ENCODE assay signal across 13 mouse cellular contexts in genomic region chr10:70181279-70181972, GRCm38 (mm10). TPM values are rescaled to one million over a fixed set of nuclear protein-coding genes. Genes with fewer than 3 reads are reported as not detected.
DNase-seq lines count a peak whose midpoint lies in the region; ATAC-seq and TF ChIP-seq lines count a peak whose summit lies in the region.
"Had no signal": no experiment of that assay in that cellular context is flagged by ENCODE, and none has a peak within 500 bp of the region (broad histone marks: within the 10 kb centered on the region; RNA-seq: fewer than 3 reads in every experiment).

No protein-coding gene starts in this region.

- H3K27ac ChIP-seq in heart, embryonic 13.5 days (replicated peaks) = peak overlapping the region; percentile 15; the same call in 1 of the 2 replicates
- no peak overlapping the region for H3K27ac ChIP-seq in heart, adult 2 months
- H3K27ac ChIP-seq: midbrain, embryonic 10.5 days had no signal

- no peak for DNase-seq in heart, adult 2 months
- DNase-seq in CD4-positive helper T cell, adult 2 months (ENCODE audit: low read depth, low spot score) = peak; percentile 64
- DNase-seq in kidney, postnatal 14 days = peak; percentile 90
- no peak for DNase-seq in layer of hippocampus, postnatal 10 days (ENCODE audit: low spot score in 2 of 2)
- no peak for DNase-seq in spleen, postnatal 36 days (ENCODE audit: low spot score in 2 of 2)
- DNase-seq in embryo, embryonic 11 days = no peak
- DNase-seq: cerebellum, postnatal 14 days had no signal

- no peaks in the 10 kb centered on the region for H3K27me3 ChIP-seq in heart, embryonic 13.5 days (replicated peaks)
- H3K27me3 ChIP-seq in heart, adult 2 months (ENCODE audit: control insufficient read depth, insufficient read depth, low read length) = no peaks in the 10 kb centered on the region
- H3K27me3 ChIP-seq: CH12.LX had no signal

- 0 out of 2 replicates have a peak, but pooled peaks have one; percentile 19 for ATAC-seq in heart, embryonic 13.5 days (ENCODE audit: extremely low read depth, insufficient number of reproducible peaks, low FRiP score, low TSS enrichment)
- 0 out of 2 replicates have a peak, but pooled peaks have one; percentile 12 for ATAC-seq in granulocyte monocyte progenitor cell, adult 5-6 weeks (replicated peaks; ENCODE audit: poor library complexity, severe bottlenecking)

- WGBS in heart, embryonic 13.5 days = 79% methylated on average over 11 of the region's 11 CpGs
- 68% methylated on average over 11 of the region's 11 CpGs for WGBS in heart, adult 2 months

- H3K9me3 ChIP-seq in heart, embryonic 13.5 days = no peaks in the 10 kb centered on the region
- H3K9me3 ChIP-seq: midbrain, embryonic 10.5 days had no signal

- no peak for TF ChIP-seq EP300 in heart, adult 2 months (IDR thresholded peaks at IDR 0.05; ENCODE audit: insufficient read depth, low read depth, low read length)

- no peak for TF ChIP-seq POLR2A in heart, adult 2 months (IDR thresholded peaks at IDR 0.05; ENCODE audit: insufficient read depth, low read depth, low read length)

- no peaks in the 10 kb centered on the region for H3K79me2 ChIP-seq in heart, adult 2 months (replicated peaks; ENCODE audit: control insufficient read depth, insufficient read depth, low read length)

- no peak overlapping the region for H3K4me2 ChIP-seq in heart, embryonic 13.5 days

- no peak overlapping the region for H3K9ac ChIP-seq in heart, embryonic 13.5 days
- no peak overlapping the region for H3K9ac ChIP-seq in heart, adult 2 months (ENCODE audit: low read depth, low read length)

- no peak overlapping the region for H3K4me3 ChIP-seq in heart, embryonic 13.5 days
- H3K4me3 ChIP-seq in heart, adult 2 months = no peak overlapping the region
- H3K4me3 ChIP-seq: midbrain, embryonic 10.5 days had no signal

- peaks cover 68% of the 10 kb centered on the region for H3K36me3 ChIP-seq in heart, embryonic 13.5 days
- no peaks in the 10 kb centered on the region for H3K36me3 ChIP-seq in heart, adult 2 months (ENCODE audit: control insufficient read depth, insufficient read depth, low read length)

- H3K4me1 ChIP-seq in heart, embryonic 13.5 days = peaks cover 37% of the 10 kb centered on the region
- H3K4me1 ChIP-seq in heart, adult 2 months (ENCODE audit: control insufficient read depth, insufficient read depth, low read length) = peaks cover 16% of the 10 kb centered on the region

- intact Hi-C loops in heart, adult 2 months (cut with DNase I) = loop anchor here (5.0 kb wide), 1 partner anchor 44 kb away; no protein-coding TSS in a partner anchor

- TF ChIP-seq CTCF in heart, adult 2 months (IDR thresholded peaks at IDR 0.05) = no peak

RNA-seq across cellular contexts. Expression of gene Mrln, which starts 23.0 kb away (rescaled TPM):
- polyA plus RNA-seq in heart, embryonic 13.5 days (2015; fragmentation: Nextera tagmentation; extraction: Ambion mirVana) = 0.57 and 1.1 TPM in 2 replicates
- 1 to 10 TPM; 3.0 to 3.4 TPM for total RNA-seq in heart, adult 2 months (2021)
- polyA plus RNA-seq in heart, adult 2 months (2012; rRNA removed) = 4.1 and 5.2 TPM in 2 replicates
- not detected in 2 replicates for total RNA-seq in granulocyte monocyte progenitor cell, adult 5-6 weeks (2014; fragmentation: Nextera tagmentation)
- total RNA-seq in granulocyte monocyte progenitor cell, adult 5-6 weeks (2017) = not detected in 2 replicates
- total RNA-seq in layer of hippocampus, postnatal 10 days (2021) = 1 to 10 TPM in 1 of 2 experiments, not detected in 1; 1.6 TPM
- total RNA-seq: CH12.LX; hematopoietic stem cell, adult 5-6 weeks; layer of hippocampus, adult 8-10 months had no signal

Comparison
In these comparisons a context has a peak if more than half of its experiments do, and no peak if none do; other contexts are left out.
1. DNase-seq: peak in CD4-positive helper T cell, adult 2 months (single experiment) and kidney, postnatal 14 days (single experiment); none in heart, adult 2 months (0 of 2), layer of hippocampus, postnatal 10 days (0 of 2), spleen, postnatal 36 days (0 of 2) and embryo, embryonic 11 days (single experiment).